Mouse (Mus musculus) skeletal muscle tissue, postnatal 0 days (tissue): ENCODE results near the gene Cfap44. TPM values are rescaled to one million over a fixed set of nuclear protein-coding genes. Genes with fewer than 3 reads are reported as not detected.

Experiments used
- polyA plus RNA-seq: library from polyadenylated mRNA; unstranded; fragments of >200 nt; fragmentation: Nextera tagmentation; extraction: Ambion mirVana; gene quantifications from 2 replicates; pipeline ENCODE4 v1.2.1, GENCODE M21; 2015

Gene Cfap44
- 0.02 and 0.04 TPM in 2 replicates for polyA plus RNA-seq

DNA sequence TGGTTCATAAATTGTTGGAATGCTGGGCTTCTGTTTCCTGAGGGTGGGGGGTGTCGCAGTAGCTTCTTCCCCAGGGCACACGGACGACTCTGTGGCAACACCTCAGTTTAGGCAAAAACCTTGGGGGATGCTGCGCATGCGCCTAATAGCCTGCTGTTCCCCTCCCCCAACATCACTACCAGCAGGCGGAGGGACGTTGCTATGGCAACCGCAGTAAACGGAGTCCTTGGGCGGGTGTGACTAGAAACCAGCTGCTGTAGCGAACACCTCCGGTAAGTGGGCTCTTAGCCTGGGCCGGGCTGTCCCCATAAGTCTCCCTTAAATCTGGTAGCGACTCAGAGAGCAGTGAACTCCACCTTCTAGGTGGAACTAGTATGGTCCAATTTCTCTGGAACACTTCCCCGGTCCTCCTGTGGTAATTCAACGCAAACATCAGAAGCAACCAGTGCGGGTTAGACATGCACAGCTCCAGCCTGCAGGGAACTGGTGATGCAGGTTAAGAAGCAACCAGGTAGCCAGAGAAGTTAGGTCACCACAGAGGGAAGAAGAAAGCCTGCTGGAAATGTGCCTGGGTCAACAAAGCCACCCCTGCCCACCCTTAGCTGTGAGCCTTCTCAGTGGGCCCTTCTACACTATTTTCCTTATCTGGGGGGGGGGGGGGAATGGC lies at the start of gene Cfap44:
Gene Cfap44, plus strand, starts transcription at position 220 of the 667 bp plus-strand sequence.

GRCm38 (mm10) chr16:44347071-44347901 lies 47.3 kb upstream of the Cfap44 start, which contains the start of gene Spice1:
Gene Spice1 (plus strand): TSS chr16:44347121.

Other genes starting within 250 kb of the Cfap44 start
- gene Usf3, start 221.6 kb upstream of the Cfap44 start, polyA plus RNA-seq: 4.8 and 5.2 TPM in 2 replicates
- 0.16 and 0.53 TPM in 2 replicates for gene Sidt1, start 61.6 kb upstream of the Cfap44 start, polyA plus RNA-seq
- 11.0 and 11.1 TPM in 2 replicates for gene Spice1, start 47.7 kb upstream of the Cfap44 start, polyA plus RNA-seq
- 7.5 and 8.0 TPM in 2 replicates for gene Boc, start 164.1 kb downstream of the Cfap44 start, polyA plus RNA-seq